Mouse (Mus musculus): Measurements from ENCODE around the gene Adra2b.

GRCm38 (mm10) chr2:127332807-127333570, 30.0 kb upstream of the Adra2b start:
- TF ChIP-seq POLR2A (IDR thresholded peaks at IDR 0.05; ENCODE audit: borderline replicate concordance, insufficient read depth, low read length) (no peak), CTCF (IDR thresholded peaks at IDR 0.05; ENCODE audit: borderline replicate concordance, insufficient read depth, low read depth, low read length) (no peak)

Measured in cerebellum, adult 2 months (tissue).